Mouse (Mus musculus) heart, embryonic 14.5 days (tissue): ENCODE data around the gene Aqr. TPM values are rescaled to one million over a fixed set of nuclear protein-coding genes. Genes with fewer than 3 reads are reported as not detected.

Source experiments
- ATAC-seq: fragments of 200-750 bp; cut with Nextera tagmentation; 2 replicates; pipeline ENCODE4 v1.8.0; 2017; ENCODE audit warnings: low read depth, moderate TSS enrichment; ENCODE audit not compliant: insufficient number of reproducible peaks, insufficient read depth, low FRiP score
- H3K27ac ChIP-seq, 2 experiments: fragments of 200-500 bp in 1 of 2; fragments of 300-500 bp in 1 of 2; sonication (generic) in 1 of 2; replicated peaks in 1 of 2; 2 replicates each; pipeline ENCODE4 v1.5.1; 2012 to 2014; ENCODE audit warnings: low read depth in 2 of 2, low read length in 2 of 2, control low read depth in 1 of 2, mild to moderate bottlenecking in 1 of 2, mixed read lengths in 1 of 2; ENCODE audit not compliant: control insufficient read depth in 1 of 2, insufficient read depth in 1 of 2
- H3K27me3 ChIP-seq: fragments of 300-500 bp; sonication (generic); 2 replicates; pipeline ENCODE4 v1.6.1; 2014; ENCODE audit warnings: mild to moderate bottlenecking, low read length, control low read depth; ENCODE audit not compliant: control insufficient read depth, insufficient read depth
- H3K36me3 ChIP-seq: fragments of 300-500 bp; sonication (generic); 2 replicates; pipeline ENCODE4 v1.6.1; 2014; ENCODE audit warnings: mild to moderate bottlenecking, control low read depth, low read length, mixed read lengths; ENCODE audit not compliant: control insufficient read depth, insufficient read depth
- H3K4me1 ChIP-seq, 2 experiments: fragments of 200-500 bp in 1 of 2; fragments of 300-500 bp in 1 of 2; sonication (generic) in 1 of 2; 2 replicates each; pipeline ENCODE4 v1.6.1; 2012 to 2014; ENCODE audit warnings: low read length in 2 of 2, control low read depth in 1 of 2, mixed read lengths in 1 of 2; ENCODE audit not compliant: control insufficient read depth in 2 of 2, insufficient read depth in 2 of 2
- H3K4me2 ChIP-seq: fragments of 300-500 bp; sonication (generic); 2 replicates; pipeline ENCODE4 v1.6.1; 2014; ENCODE audit warnings: mild to moderate bottlenecking, low read length
- H3K4me3 ChIP-seq, 2 experiments: fragments of 200-500 bp in 1 of 2; fragments of 300-500 bp in 1 of 2; sonication (generic) in 1 of 2; 2 replicates each; pipeline ENCODE4 v1.5.1; 2012 to 2014; ENCODE audit warnings: low read length in 2 of 2, mild to moderate bottlenecking in 2 of 2, control low read depth in 1 of 2, low read depth in 1 of 2, moderate library complexity in 1 of 2; ENCODE audit not compliant: control insufficient read depth in 1 of 2, insufficient read depth in 1 of 2
- H3K9ac ChIP-seq: fragments of 300-500 bp; sonication (generic); 2 replicates; pipeline ENCODE4 v1.6.1; 2014; ENCODE audit warnings: mild to moderate bottlenecking, low read length
- H3K9me3 ChIP-seq: fragments of 300-500 bp; sonication (generic); 2 replicates; pipeline ENCODE4 v1.6.1; 2016; ENCODE audit warnings: low read length, control low read depth; ENCODE audit not compliant: control insufficient read depth
- WGBS: fragments of 180-500 bp; shearing (Covaris S2); extraction: QIAGEN DNeasy Blood & Tissue Kit; methylation state at CpG from one replicate; pipeline ENCODE4 v1.1.7; 2014; 5-methylcytosine and 5-hydroxymethylcytosine counted together
- polyA plus RNA-seq: library from polyadenylated mRNA; unstranded; fragments of >200 nt; fragmentation: Nextera tagmentation; extraction: Ambion mirVana; gene quantifications from 2 replicates; pipeline ENCODE4 v1.2.1, GENCODE M21; 2014

Gene Aqr
- polyA plus RNA-seq, 1 experiment from 2014 or later, result 30.6 TPM

GRCm38 (mm10) chr2:114096570-114096969 is 90.3 kb downstream of the Aqr start:
- Histone ChIP-seq H3K9me3 (no peaks in the 10 kb centered on the region), H3K4me1 (no peaks in the 10 kb centered on the region; a peak in 1 of 4 replicates), H3K4me2 (no peak overlapping the region), H3K27me3 (no peaks in the 10 kb centered on the region), H3K36me3 (peaks cover 27% of the 10 kb centered on the region), H3K9ac (no peak overlapping the region), H3K4me3 (no peak overlapping the region), H3K27ac (no peak overlapping the region)
- WGBS, result 94% methylated on average over 1 of the region's 1 CpGs
- ATAC-seq, result no peak

GRCm38 (mm10) chr2:114095348-114095747 is 91.5 kb downstream of the Aqr start:
- WGBS, result 77% methylated on average over 5 of the region's 5 CpGs
- H3K9ac ChIP-seq, result no peak overlapping the region
- no peak for ATAC-seq
- H3K4me3 ChIP-seq, result no peak overlapping the region
- H3K36me3 ChIP-seq, result peaks cover 15% of the 10 kb centered on the region
- no peaks in the 10 kb centered on the region for H3K9me3 ChIP-seq
- no peaks in the 10 kb centered on the region; a peak in 1 of 4 replicates for H3K4me1 ChIP-seq
- no peaks in the 10 kb centered on the region for H3K27me3 ChIP-seq
- no peak overlapping the region for H3K27ac ChIP-seq
- H3K4me2 ChIP-seq, result no peak overlapping the region

DNA sequence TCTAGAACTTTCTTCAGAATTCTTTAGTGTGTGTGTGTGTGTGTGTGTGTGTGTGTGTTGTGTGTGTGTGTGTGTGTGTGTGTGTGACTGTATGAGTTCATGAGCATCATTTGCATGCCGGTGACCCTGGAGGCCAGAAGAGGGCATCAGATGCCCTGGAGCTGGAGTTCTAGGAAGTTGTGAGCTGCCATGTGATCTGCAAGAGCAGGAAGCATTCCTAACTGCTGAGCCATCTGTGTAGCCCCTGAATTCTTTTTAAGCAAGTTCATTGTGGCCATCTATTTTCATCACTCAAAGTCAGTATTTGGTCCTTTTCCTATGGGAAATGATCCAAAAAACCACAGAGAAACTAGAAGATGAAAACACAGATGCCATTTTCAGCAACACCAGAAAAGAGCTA is 92.1 kb downstream of the Aqr start:
- Histone ChIP-seq H3K4me1 (peaks cover 0 to 2% of the 10 kb centered on the region in 2 experiments; a peak in 2 of 4 replicates), H3K36me3 (peaks cover 8% of the 10 kb centered on the region; the same call in 1 of the 2 replicates), H3K4me2 (no peak overlapping the region), H3K27me3 (no peaks in the 10 kb centered on the region), H3K9me3 (no peaks in the 10 kb centered on the region), H3K9ac (no peak overlapping the region), H3K4me3 (no peak overlapping the region), H3K27ac (no peak overlapping the region)
- no peak for ATAC-seq
- WGBS, result 100% methylated on average over 1 of the region's 1 CpGs

DNA sequence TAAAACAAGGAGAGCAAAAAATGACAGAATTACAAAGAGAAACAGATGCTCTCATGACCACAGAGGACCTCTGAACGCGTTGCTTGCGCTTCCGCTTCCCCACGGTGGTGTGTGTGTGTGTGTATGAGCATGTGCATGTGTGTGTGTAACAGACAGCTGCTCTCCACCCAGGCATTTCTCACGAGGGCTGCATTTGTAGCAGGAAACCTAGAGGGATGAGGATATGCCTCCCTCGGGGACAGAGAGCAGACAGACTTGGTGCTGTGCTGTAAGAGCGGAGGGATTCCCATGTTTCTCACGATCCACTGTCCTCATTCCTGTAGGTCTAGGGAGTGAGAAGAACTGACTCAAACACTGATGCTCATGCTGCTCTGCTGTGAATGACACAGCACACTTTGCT is 93.2 kb downstream of the Aqr start:
- ATAC-seq, result no peak
- Histone ChIP-seq H3K36me3 (0 out of 2 replicates have a peak, but pooled peaks cover 3% of the 10 kb centered on the region), H3K27ac (no peak overlapping the region), H3K4me2 (no peak overlapping the region), H3K9ac (no peak overlapping the region), H3K4me3 (no peak overlapping the region), H3K27me3 (no peaks in the 10 kb centered on the region), H3K4me1 (peaks cover 0 to 3% of the 10 kb centered on the region in 2 experiments; a peak in 2 of 4 replicates), H3K9me3 (no peaks in the 10 kb centered on the region)
- 73% methylated on average over 9 of the region's 9 CpGs for WGBS

DNA sequence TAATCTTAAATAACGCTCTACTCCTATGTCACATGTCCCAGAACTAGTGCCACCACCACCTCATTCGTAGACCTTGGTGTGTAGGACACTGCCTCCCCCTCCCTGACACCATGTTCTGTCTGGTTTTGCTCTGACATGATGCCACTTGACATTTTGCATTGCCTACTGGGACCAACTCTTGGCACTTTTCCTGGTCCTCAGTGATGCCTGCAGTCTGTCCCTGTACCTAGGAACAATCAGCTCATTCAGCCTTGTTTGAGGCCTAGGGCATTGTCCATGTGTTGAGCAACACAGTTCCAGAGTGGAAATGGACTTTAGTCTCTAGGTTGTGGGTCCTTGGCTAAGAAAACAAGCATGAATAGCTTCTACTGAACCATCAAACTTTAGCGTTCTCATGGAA is 97.0 kb downstream of the Aqr start:
- 78% methylated on average over 3 of the region's 3 CpGs for WGBS
- Histone ChIP-seq H3K4me3 (no peak overlapping the region), H3K9me3 (no peaks in the 10 kb centered on the region), H3K9ac (no peak overlapping the region), H3K27me3 (no peaks in the 10 kb centered on the region), H3K4me2 (no peak overlapping the region), H3K4me1 (peaks cover 0 to 3% of the 10 kb centered on the region in 2 experiments; a peak in 3 of 4 replicates), H3K36me3 (no peaks in the 10 kb centered on the region), H3K27ac (no peak overlapping the region)
- ATAC-seq, result no peak

- H3K27ac ChIP-seq, result no peak overlapping the region
- H3K9me3 ChIP-seq, result no peaks in the 10 kb centered on the region
- no peaks in the 10 kb centered on the region for H3K36me3 ChIP-seq
- no peak overlapping the region for H3K4me2 ChIP-seq
- H3K4me3 ChIP-seq, result no peak overlapping the region
- ATAC-seq, result no peak
- WGBS, result 50% methylated on average over 1 of the region's 1 CpGs
- peaks cover 0 to 3% of the 10 kb centered on the region in 2 experiments; a peak in 3 of 4 replicates for H3K4me1 ChIP-seq
- no peaks in the 10 kb centered on the region for H3K27me3 ChIP-seq
- H3K9ac ChIP-seq, result no peak overlapping the region
Measured at GRCm38 (mm10) chr2:114087271-114087670, 99.6 kb downstream of the Aqr start.

GRCm38 (mm10) chr2:114071876-114072275 is 114.9 kb downstream of the Aqr start:
- Histone ChIP-seq H3K4me1 (0 out of 4 replicates have a peak, but pooled peaks cover 0 to 7% of the 10 kb centered on the region in 2 experiments), H3K27ac (peak overlapping the region; percentile 52 to 61; a peak in 3 of 4 replicates), H3K4me2 (no peak overlapping the region), H3K27me3 (no peaks in the 10 kb centered on the region), H3K4me3 (no peak overlapping the region), H3K9ac (no peak overlapping the region), H3K9me3 (no peaks in the 10 kb centered on the region), H3K36me3 (no peaks in the 10 kb centered on the region)
- ATAC-seq, result no peak
- WGBS, result 22% methylated on average over 2 of the region's 2 CpGs

GRCm38 (mm10) chr2:114066226-114066625 is 120.6 kb downstream of the Aqr start:
- H3K9me3 ChIP-seq, result no peaks in the 10 kb centered on the region

More at GRCm38 (mm10) chr2:114066226-114066625, 120.6 kb downstream of the Aqr start:
- Histone ChIP-seq H3K9ac (no peak overlapping the region), H3K4me3 (no peak overlapping the region), H3K27me3 (no peaks in the 10 kb centered on the region), H3K27ac (no peak overlapping the region), H3K4me1 (no peaks in the 10 kb centered on the region), H3K4me2 (no peak overlapping the region), H3K36me3 (peaks cover 5% of the 10 kb centered on the region; the same call in 1 of the 2 replicates)
- 81% methylated on average over 3 of the region's 3 CpGs for WGBS
- ATAC-seq, result no peak
